Mouse (Mus musculus): ENCODE data around the gene Sash3. TPM values are rescaled to one million over a fixed set of nuclear protein-coding genes. Genes with fewer than 3 reads are reported as not detected.
"Not testable (repeated sequence)": the region's sequence is repeated elsewhere in the genome, so short reads cannot be mapped to it uniquely, and the experiment has no call there.

Sash3 gene
- polyA plus RNA-seq, 1 experiment from 2014 or later, result 4.1 TPM

DNA sequence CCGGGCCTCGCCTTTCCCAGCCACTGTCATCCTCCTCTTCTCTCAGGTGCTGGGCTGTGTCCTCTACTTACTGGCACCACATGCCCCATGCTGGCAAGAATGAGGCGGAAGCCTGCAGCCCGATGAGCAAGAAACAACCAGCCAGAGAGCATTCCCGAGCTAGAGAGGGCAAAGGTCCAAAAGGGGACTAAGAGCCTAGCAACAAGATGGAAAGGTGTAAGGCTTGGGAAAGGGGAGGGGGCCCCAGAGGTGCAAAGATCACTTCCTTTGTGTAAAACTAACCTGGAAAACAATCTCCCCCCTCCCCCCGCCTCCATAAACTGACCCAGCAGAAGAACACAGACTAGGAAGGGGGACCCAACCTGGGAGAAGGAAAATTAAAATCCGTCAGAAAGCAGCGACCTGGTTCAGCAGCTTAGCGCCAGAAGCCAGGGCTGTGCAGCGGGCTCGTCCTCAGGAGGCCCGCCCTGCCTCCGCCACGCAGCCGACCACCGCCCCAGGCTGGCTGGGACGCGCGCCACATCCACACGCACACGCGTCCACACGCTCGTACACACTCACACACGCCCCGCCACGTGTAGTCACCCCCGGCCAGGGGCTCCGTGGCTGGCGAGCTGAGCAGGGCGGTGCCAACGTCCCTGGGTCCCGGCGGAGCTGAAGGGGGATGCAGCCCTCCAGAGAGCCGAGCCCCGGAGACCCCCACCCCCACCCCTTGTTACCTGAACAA lies 61.7 kb downstream of the Sash3 start:
- peak overlapping the region; percentile 68 for H3K9ac ChIP-seq (ENCODE audit: low read length)
- H3K9me3 ChIP-seq (ENCODE audit: control insufficient read depth, low read length), result no peaks in the 10 kb centered on the region
- H3K27me3 ChIP-seq (ENCODE audit: control insufficient read depth, insufficient read depth, low read depth, low read length), result no peaks in the 10 kb centered on the region; the same call in 1 of the 2 replicates
- no peaks in the 10 kb centered on the region for H3K4me1 ChIP-seq (replicated peaks; ENCODE audit: control insufficient read depth, insufficient read depth, low read length)
- WGBS, result 13% methylated on average over 33 of the region's 36 CpGs
- H3K27ac ChIP-seq (ENCODE audit: low read length), result no peak overlapping the region
- peak; percentile 85 for ATAC-seq (ENCODE audit: low read depth)
- no peaks in the 10 kb centered on the region for H3K36me3 ChIP-seq (ENCODE audit: control insufficient read depth, insufficient read depth, low read length)
- peak overlapping the region; percentile 55 for H3K4me2 ChIP-seq (ENCODE audit: low read depth, low read length)
- peak overlapping the region; percentile 61 for H3K4me3 ChIP-seq (ENCODE audit: low read length)

DNA sequence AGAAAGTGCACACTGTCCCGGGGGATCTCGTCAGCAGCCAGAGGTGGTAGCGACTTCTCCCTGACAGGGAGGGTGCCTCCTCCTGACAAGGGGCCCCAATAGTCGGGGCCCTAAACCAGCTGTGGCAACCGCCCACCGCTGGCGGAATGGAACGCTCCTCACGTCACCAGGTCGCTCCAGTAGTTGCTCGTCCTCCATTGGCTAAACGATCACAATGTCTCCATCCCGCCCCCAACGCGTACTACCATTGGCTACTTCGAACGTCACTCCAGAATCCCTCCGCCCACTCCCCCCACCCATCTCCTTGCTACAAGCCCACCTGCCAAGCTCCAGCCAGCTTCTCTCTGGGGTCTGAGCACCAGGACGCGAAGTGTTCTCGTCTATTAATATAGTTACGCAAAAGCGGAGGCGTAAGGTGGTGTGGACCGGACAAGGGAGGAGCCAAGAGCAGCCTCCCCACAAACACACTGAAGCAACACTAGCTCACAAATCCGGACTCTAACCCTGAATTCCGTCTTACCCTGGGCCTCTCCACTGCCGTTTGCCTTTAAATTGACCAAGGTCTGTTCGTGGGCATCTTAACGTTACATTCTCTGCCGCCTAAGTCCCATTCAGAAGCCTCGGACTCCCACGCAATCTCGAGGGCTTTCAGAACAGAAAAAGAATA lies 62.4 kb downstream of the Sash3 start, which contains the start of gene Zdhhc9:
Gene Zdhhc9 (minus strand): TSS at position 360 of the 667 bp plus-strand sequence.
- peak within 1 kb of the TSS; percentile 68 for H3K9ac ChIP-seq (ENCODE audit: low read length)
- peak within 1 kb of the TSS; percentile 20; the same call in 1 of the 2 replicates for H3K27ac ChIP-seq (ENCODE audit: low read length)
- peak; percentile 99 for ATAC-seq (ENCODE audit: low read depth)
- H3K36me3 ChIP-seq (ENCODE audit: control insufficient read depth, insufficient read depth, low read length), result no peaks in the 10 kb centered on the region
- H3K4me1 ChIP-seq (replicated peaks; ENCODE audit: control insufficient read depth, insufficient read depth, low read length), result no peaks in the 10 kb centered on the region
- H3K27me3 ChIP-seq (ENCODE audit: control insufficient read depth, insufficient read depth, low read depth, low read length), result no peaks in the 10 kb centered on the region; the same call in 1 of the 2 replicates
- H3K4me3 ChIP-seq (ENCODE audit: low read length), result peak within 1 kb of the TSS; percentile 61
- no peaks in the 10 kb centered on the region for H3K9me3 ChIP-seq (ENCODE audit: control insufficient read depth, low read length)
- 14% methylated on average over 33 of the region's 34 CpGs for WGBS
- peak within 1 kb of the TSS; percentile 63 for H3K4me2 ChIP-seq (ENCODE audit: low read depth, low read length)

DNA sequence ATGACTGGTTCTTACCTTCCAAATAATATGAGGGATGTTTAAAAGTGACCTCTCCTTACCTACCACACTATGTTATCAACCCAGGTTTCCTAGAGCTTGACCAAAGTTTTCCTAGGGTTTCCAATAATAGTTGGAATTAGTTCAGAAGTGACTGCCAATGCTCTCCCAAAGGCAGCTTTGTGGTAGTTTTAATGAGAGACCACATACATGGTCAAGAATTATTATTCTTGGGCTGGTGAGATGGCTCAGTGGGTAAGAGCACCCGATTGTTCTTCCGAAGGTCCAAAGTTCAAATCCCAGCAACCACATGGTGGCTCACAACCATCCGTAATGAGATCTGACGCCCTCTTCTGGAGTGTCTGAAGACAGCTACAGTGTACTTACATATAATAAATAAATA lies 63.5 kb downstream of the Sash3 start:
- H3K4me3 ChIP-seq (ENCODE audit: low read length); H3K9me3 ChIP-seq (ENCODE audit: control insufficient read depth, low read length); H3K9ac ChIP-seq (ENCODE audit: low read length); H3K4me1 ChIP-seq (replicated peaks; ENCODE audit: control insufficient read depth, insufficient read depth, low read length); ATAC-seq (ENCODE audit: low read depth); H3K36me3 ChIP-seq (ENCODE audit: control insufficient read depth, insufficient read depth, low read length); H3K27me3 ChIP-seq (ENCODE audit: control insufficient read depth, insufficient read depth, low read depth, low read length); H3K4me2 ChIP-seq (ENCODE audit: low read depth, low read length); H3K27ac ChIP-seq (ENCODE audit: low read length): not testable (repeated sequence)
- 67% methylated on average over 2 of the region's 4 CpGs for WGBS

Other genes starting within 250 kb of the Sash3 start
- gene Ocrl, start 234.0 kb upstream of the Sash3 start, polyA plus RNA-seq (2015; fragmentation: Nextera tagmentation; extraction: Ambion mirVana), result 17.9 and 19.8 TPM in 2 replicates
- 9.8 and 12.4 TPM in 2 replicates for gene Apln, start 111.6 kb upstream of the Sash3 start, polyA plus RNA-seq (2015; fragmentation: Nextera tagmentation; extraction: Ambion mirVana)
- 1.1 and 1.5 TPM in 2 replicates for gene Xpnpep2, start 37.7 kb upstream of the Sash3 start, polyA plus RNA-seq (2015; fragmentation: Nextera tagmentation; extraction: Ambion mirVana)
- 2.9 and 4.2 TPM in 2 replicates for gene Zdhhc9, start 62.4 kb downstream of the Sash3 start, polyA plus RNA-seq (2015; fragmentation: Nextera tagmentation; extraction: Ambion mirVana)
- gene Utp14a, start 110.4 kb downstream of the Sash3 start, polyA plus RNA-seq (2015; fragmentation: Nextera tagmentation; extraction: Ambion mirVana), result 14.0 and 15.3 TPM in 2 replicates
- gene Bcorl1, start 194.9 kb downstream of the Sash3 start, polyA plus RNA-seq (2015; fragmentation: Nextera tagmentation; extraction: Ambion mirVana), result 4.5 and 5.2 TPM in 2 replicates